16 mouse cellular contexts compared by ENCODE assay signal in the genomic region with DNA sequence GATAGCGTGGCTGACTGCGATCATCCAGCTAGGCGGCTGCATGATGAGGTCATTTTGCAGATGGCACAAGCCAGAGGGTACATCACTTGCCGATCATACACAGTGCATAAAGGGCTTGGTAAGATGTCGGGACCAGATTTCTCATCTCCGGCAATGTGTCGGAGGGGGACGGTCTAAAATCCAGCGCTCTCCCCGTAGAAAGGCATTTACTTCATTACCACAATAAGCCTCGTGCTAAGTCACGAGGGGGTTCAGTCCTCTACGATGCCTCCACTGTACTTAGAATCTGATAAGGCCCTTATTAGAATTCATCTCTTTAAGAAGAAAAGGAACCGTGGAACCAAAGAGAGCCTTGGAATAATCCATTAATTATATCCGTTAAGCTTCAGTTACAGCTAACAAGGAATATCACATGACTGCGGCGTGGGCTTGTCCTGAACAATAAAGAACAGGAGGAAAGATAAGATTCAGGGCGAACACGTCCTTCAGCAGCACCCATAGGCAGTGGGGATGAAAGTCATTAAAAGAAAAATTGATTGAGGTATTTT. TPM values are rescaled to one million over a fixed set of nuclear protein-coding genes. Genes with fewer than 3 reads are reported as not detected.
DNase-seq lines count a peak whose midpoint lies in the region; ATAC-seq and TF ChIP-seq lines count a peak whose summit lies in the region.
"Had no signal": no experiment of that assay in that cellular context is flagged by ENCODE, and none has a peak within 500 bp of the region (broad histone marks: within the 10 kb centered on the region; RNA-seq: fewer than 3 reads in every experiment).

No protein-coding gene starts in this region.

- H3K4me3 ChIP-seq in embryonic facial prominence, embryonic 14.5 days (ENCODE audit: low read depth, low read length) = no peak overlapping the region
- H3K4me3 ChIP-seq in forebrain, embryonic 14.5 days (ENCODE audit: low read depth, low read length) = no peak overlapping the region
- no peak overlapping the region for H3K4me3 ChIP-seq in hindbrain, embryonic 15.5 days
- no peak overlapping the region for H3K4me3 ChIP-seq in midbrain, embryonic 16.5 days (ENCODE audit: low read depth, low read length)
- no peak overlapping the region for H3K4me3 ChIP-seq in cerebellum, adult 2 months (replicated peaks; ENCODE audit: insufficient read depth, low read depth, low read length)
- H3K4me3 ChIP-seq: embryonic facial prominence, embryonic 12.5 days; intestine, embryonic 15.5 days had no signal

- no peak for TF ChIP-seq POLR2A in cerebellum, adult 2 months (IDR thresholded peaks at IDR 0.05; ENCODE audit: borderline replicate concordance, insufficient read depth, low read length)

- no peak for TF ChIP-seq CTCF in cerebellum, adult 2 months (IDR thresholded peaks at IDR 0.05; ENCODE audit: borderline replicate concordance, insufficient read depth, low read depth, low read length)

- no peaks in the 10 kb centered on the region for H3K27me3 ChIP-seq in embryonic facial prominence, embryonic 14.5 days (replicated peaks; ENCODE audit: control insufficient read depth, insufficient read depth, low read length)
- no peaks in the 10 kb centered on the region for H3K27me3 ChIP-seq in forebrain, embryonic 14.5 days (replicated peaks; ENCODE audit: control insufficient read depth, insufficient read depth, low read length)
- H3K27me3 ChIP-seq in hindbrain, embryonic 15.5 days = no peaks in the 10 kb centered on the region
- H3K27me3 ChIP-seq in midbrain, embryonic 16.5 days (ENCODE audit: control insufficient read depth, insufficient read depth, low read depth, low read length) = no peaks in the 10 kb centered on the region
- H3K27me3 ChIP-seq in cerebellum, adult 2 months (ENCODE audit: control insufficient read depth, insufficient read depth, low read length) = no peaks in the 10 kb centered on the region; the same call in 1 of the 2 replicates
- H3K27me3 ChIP-seq: embryonic facial prominence, embryonic 12.5 days; intestine, embryonic 15.5 days had no signal

- H3K4me2 ChIP-seq in embryonic facial prominence, embryonic 14.5 days (ENCODE audit: low read depth, low read length) = no peak overlapping the region
- H3K4me2 ChIP-seq in forebrain, embryonic 14.5 days (ENCODE audit: low read length) = no peak overlapping the region
- H3K4me2 ChIP-seq in hindbrain, embryonic 15.5 days = 0 out of 2 replicates have a peak overlapping the region, but pooled peaks have one; percentile 0
- peak overlapping the region; percentile 0; the same call in 1 of the 2 replicates for H3K4me2 ChIP-seq in midbrain, embryonic 16.5 days (ENCODE audit: low read length)
- H3K4me2 ChIP-seq: embryonic facial prominence, embryonic 12.5 days; intestine, embryonic 15.5 days had no signal

- 66% methylated on average over 19 of the region's 19 CpGs for WGBS in embryonic facial prominence, embryonic 14.5 days
- 28% methylated on average over 19 of the region's 19 CpGs for WGBS in forebrain, embryonic 14.5 days
- WGBS in hindbrain, embryonic 15.5 days = 36% methylated on average over 19 of the region's 19 CpGs
- WGBS in midbrain, embryonic 16.5 days = 22% methylated on average over 19 of the region's 19 CpGs
- 56% methylated on average over 19 of the region's 19 CpGs for WGBS in cerebellum, adult 2 months

- no peak for ATAC-seq in embryonic facial prominence, embryonic 14.5 days (ENCODE audit: low read depth)
- peak; percentile 58 for ATAC-seq in forebrain, embryonic 14.5 days
- ATAC-seq in hindbrain, embryonic 15.5 days (ENCODE audit: low FRiP score, low read depth) = peak; percentile 19; the same call in 1 of the 2 replicates
- peak; percentile 70; the same call in 1 of the 2 replicates for ATAC-seq in midbrain, embryonic 16.5 days
- ATAC-seq: intestine, embryonic 15.5 days; liver, postnatal 0 days had no signal

- no peaks in the 10 kb centered on the region for H3K4me1 ChIP-seq in embryonic facial prominence, embryonic 14.5 days (ENCODE audit: control insufficient read depth, insufficient read depth, low read length)
- peaks cover 8% of the 10 kb centered on the region; the same call in 1 of the 2 replicates for H3K4me1 ChIP-seq in forebrain, embryonic 14.5 days (ENCODE audit: control insufficient read depth, insufficient read depth, low read length)
- H3K4me1 ChIP-seq in hindbrain, embryonic 15.5 days (replicated peaks) = peaks cover 8% of the 10 kb centered on the region; the same call in 1 of the 2 replicates
- H3K4me1 ChIP-seq in midbrain, embryonic 16.5 days (ENCODE audit: control insufficient read depth, insufficient read depth, low read length) = peaks cover 7% of the 10 kb centered on the region; the same call in 1 of the 2 replicates
- no peaks in the 10 kb centered on the region for H3K4me1 ChIP-seq in cerebellum, adult 2 months (ENCODE audit: control insufficient read depth, insufficient read depth, low read length)
- H3K4me1 ChIP-seq: intestine, embryonic 15.5 days had no signal

- no peak overlapping the region for H3K9ac ChIP-seq in embryonic facial prominence, embryonic 14.5 days (ENCODE audit: low read depth, low read length)
- H3K9ac ChIP-seq in forebrain, embryonic 14.5 days (ENCODE audit: low read length) = no peak overlapping the region
- H3K9ac ChIP-seq in hindbrain, embryonic 15.5 days = no peak overlapping the region
- H3K9ac ChIP-seq in midbrain, embryonic 16.5 days (ENCODE audit: low read depth, low read length) = no peak overlapping the region; the same call in 1 of the 2 replicates
- H3K9ac ChIP-seq: embryonic facial prominence, embryonic 12.5 days; intestine, embryonic 15.5 days; liver, postnatal 0 days had no signal

- H3K36me3 ChIP-seq in embryonic facial prominence, embryonic 14.5 days (ENCODE audit: control insufficient read depth, insufficient read depth, low read length) = no peaks in the 10 kb centered on the region
- H3K36me3 ChIP-seq in forebrain, embryonic 14.5 days (ENCODE audit: control insufficient read depth, insufficient read depth, low read length) = no peaks in the 10 kb centered on the region
- no peaks in the 10 kb centered on the region for H3K36me3 ChIP-seq in hindbrain, embryonic 15.5 days
- no peaks in the 10 kb centered on the region for H3K36me3 ChIP-seq in midbrain, embryonic 16.5 days (ENCODE audit: control insufficient read depth, insufficient read depth, low read length)
- H3K36me3 ChIP-seq: embryonic facial prominence, embryonic 12.5 days; intestine, embryonic 15.5 days had no signal

- H3K27ac ChIP-seq in embryonic facial prominence, embryonic 14.5 days (replicated peaks; ENCODE audit: low read depth, low read length) = no peak overlapping the region
- peak overlapping the region; percentile 50; the same call in 1 of the 2 replicates for H3K27ac ChIP-seq in forebrain, embryonic 14.5 days (ENCODE audit: low read depth, low read length)
- peak overlapping the region; percentile 9; the same call in 1 of the 2 replicates for H3K27ac ChIP-seq in hindbrain, embryonic 15.5 days (replicated peaks)
- peak overlapping the region; percentile 59 for H3K27ac ChIP-seq in midbrain, embryonic 16.5 days (ENCODE audit: low read length)
- no peak overlapping the region for H3K27ac ChIP-seq in cerebellum, adult 2 months (ENCODE audit: insufficient read depth, low read length)
- H3K27ac ChIP-seq: embryonic facial prominence, embryonic 12.5 days; intestine, embryonic 15.5 days; macrophage had no signal

- peak; percentile 54 for DNase-seq in embryonic facial prominence, embryonic 14.5 days (ENCODE audit: low spot score)
- DNase-seq in forebrain, embryonic 14.5 days (ENCODE audit: low spot score) = peak; percentile 69
- DNase-seq in cerebellum, adult 2 months = no peak
- DNase-seq in lung, postnatal 10 days = no peak
- DNase-seq in yolk sac, embryonic 10.5 days (ENCODE audit: low spot score) = no peak
- DNase-seq: adrenal gland, adult 2 months; cerebellum, postnatal 25 days; kidney, postnatal 14 days; layer of hippocampus, adult 9-11 months; liver, postnatal 0 days; right cerebral cortex, postnatal 25 days had no signal

- 0 out of 2 replicates have a peak, but pooled peaks cover 5% of the 10 kb centered on the region for H3K9me3 ChIP-seq in embryonic facial prominence, embryonic 14.5 days (ENCODE audit: control insufficient read depth, low read length)
- H3K9me3 ChIP-seq in forebrain, embryonic 14.5 days (replicated peaks; ENCODE audit: control insufficient read depth, low read length) = no peaks in the 10 kb centered on the region
- H3K9me3 ChIP-seq in hindbrain, embryonic 15.5 days = no peaks in the 10 kb centered on the region
- H3K9me3 ChIP-seq in midbrain, embryonic 16.5 days (replicated peaks; ENCODE audit: control insufficient read depth, low read length, poor library complexity, severe bottlenecking) = no peaks in the 10 kb centered on the region
- H3K9me3 ChIP-seq: embryonic facial prominence, embryonic 12.5 days; intestine, embryonic 15.5 days had no signal

RNA-seq across cellular contexts. Expression of a gene that starts 52.3 kb away (rescaled TPM):
- 7.2 and 7.8 TPM in 2 replicates for polyA plus RNA-seq in embryonic facial prominence, embryonic 14.5 days (2014; fragmentation: Nextera tagmentation; extraction: Ambion mirVana)
- 6.9 TPM in 2 replicates for polyA plus RNA-seq in forebrain, embryonic 14.5 days (2014; fragmentation: Nextera tagmentation; extraction: Ambion mirVana)
- polyA plus RNA-seq in hindbrain, embryonic 15.5 days (2015; fragmentation: Nextera tagmentation; extraction: Ambion mirVana) = 6.9 and 7.5 TPM in 2 replicates
- 8.1 and 8.3 TPM in 2 replicates for polyA plus RNA-seq in midbrain, embryonic 16.5 days (2015; fragmentation: Nextera tagmentation; extraction: Ambion mirVana)
- 21.1 and 21.5 TPM in 2 replicates for polyA plus RNA-seq in cerebellum, adult 2 months (2012; rRNA removed)

Comparison
In these comparisons a context has a peak if more than half of its experiments do, and no peak if none do; other contexts are left out.
1. DNase-seq: peak in embryonic facial prominence, embryonic 14.5 days (single experiment) and forebrain, embryonic 14.5 days (single experiment); none in cerebellum, adult 2 months (0 of 2), lung, postnatal 10 days (single experiment) and yolk sac, embryonic 10.5 days (single experiment).
2. H3K27ac ChIP-seq: peak in forebrain, embryonic 14.5 days (single experiment), hindbrain, embryonic 15.5 days (single experiment) and midbrain, embryonic 16.5 days (single experiment); none in embryonic facial prominence, embryonic 14.5 days (single experiment) and cerebellum, adult 2 months (single experiment).
3. H3K4me2 ChIP-seq: peak in hindbrain, embryonic 15.5 days (single experiment) and midbrain, embryonic 16.5 days (single experiment); none in embryonic facial prominence, embryonic 14.5 days (single experiment) and forebrain, embryonic 14.5 days (single experiment).